Mouse (Mus musculus): Measurements from ENCODE around the gene Cldn5.
A peak's percentile ranks its signal among the peaks of the same experiment; 100 is the strongest.

Cldn5 gene

DNA sequence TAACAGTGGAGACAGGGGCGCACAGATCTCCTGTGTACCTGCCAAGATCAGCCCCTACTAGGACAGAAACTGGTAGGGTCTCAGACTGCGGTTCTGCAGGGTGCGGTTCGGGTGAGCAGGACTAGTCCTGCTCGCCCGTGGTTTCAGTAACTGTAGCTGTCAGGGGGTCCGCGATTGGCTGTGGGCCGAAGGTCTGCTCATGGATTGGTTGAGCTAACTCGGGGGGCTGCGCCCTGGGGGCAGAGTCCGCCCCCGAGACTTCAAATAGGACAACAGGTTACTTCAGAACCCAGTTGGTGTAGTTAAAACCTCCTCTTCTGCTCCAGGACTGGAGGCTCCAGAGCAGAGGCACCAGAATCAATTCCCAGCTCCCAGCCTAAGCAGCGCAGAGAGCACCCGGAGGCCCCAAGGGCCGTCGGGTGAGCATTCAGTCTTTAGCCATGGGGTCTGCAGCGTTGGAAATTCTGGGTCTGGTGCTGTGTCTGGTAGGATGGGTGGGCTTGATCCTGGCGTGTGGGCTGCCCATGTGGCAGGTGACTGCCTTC lies at the start of gene Cldn5:
Cldn5 (plus strand) TSS at position 292 of the 545 bp plus-strand sequence.
- no peak for DNase-seq (ENCODE audit: low read depth, low spot score)

GRCm38 (mm10) chr16:18727536-18728499 lies 48.8 kb upstream of the Cldn5 start:
- no peak for DNase-seq (ENCODE audit: low read depth, low spot score)

- DNase-seq (ENCODE audit: low read depth, low spot score), result no peak
Measured at GRCm38 (mm10) chr16:18729185-18729584, 47.5 kb upstream of the Cldn5 start.

DNA sequence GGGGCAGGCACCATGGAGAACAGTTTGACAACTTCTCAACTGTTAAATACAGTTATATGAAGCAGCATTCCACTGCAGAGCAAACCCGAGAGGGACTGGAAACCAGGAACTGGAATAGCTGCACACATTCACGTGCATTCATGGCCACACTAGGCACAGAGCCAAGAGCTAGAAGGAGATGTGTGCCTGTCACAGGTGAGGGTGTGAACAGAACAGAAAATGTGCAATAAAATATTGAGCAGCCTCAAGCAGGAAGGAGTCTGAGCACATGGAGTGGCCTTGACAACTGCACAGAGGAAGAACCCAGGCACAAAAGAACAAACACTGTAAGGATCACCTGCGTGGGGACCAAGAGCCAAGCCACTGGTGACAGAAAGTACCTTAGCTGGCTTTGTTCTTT lies 46.0 kb upstream of the Cldn5 start:
- DNase-seq (ENCODE audit: low read depth, low spot score), result no peak

DNA sequence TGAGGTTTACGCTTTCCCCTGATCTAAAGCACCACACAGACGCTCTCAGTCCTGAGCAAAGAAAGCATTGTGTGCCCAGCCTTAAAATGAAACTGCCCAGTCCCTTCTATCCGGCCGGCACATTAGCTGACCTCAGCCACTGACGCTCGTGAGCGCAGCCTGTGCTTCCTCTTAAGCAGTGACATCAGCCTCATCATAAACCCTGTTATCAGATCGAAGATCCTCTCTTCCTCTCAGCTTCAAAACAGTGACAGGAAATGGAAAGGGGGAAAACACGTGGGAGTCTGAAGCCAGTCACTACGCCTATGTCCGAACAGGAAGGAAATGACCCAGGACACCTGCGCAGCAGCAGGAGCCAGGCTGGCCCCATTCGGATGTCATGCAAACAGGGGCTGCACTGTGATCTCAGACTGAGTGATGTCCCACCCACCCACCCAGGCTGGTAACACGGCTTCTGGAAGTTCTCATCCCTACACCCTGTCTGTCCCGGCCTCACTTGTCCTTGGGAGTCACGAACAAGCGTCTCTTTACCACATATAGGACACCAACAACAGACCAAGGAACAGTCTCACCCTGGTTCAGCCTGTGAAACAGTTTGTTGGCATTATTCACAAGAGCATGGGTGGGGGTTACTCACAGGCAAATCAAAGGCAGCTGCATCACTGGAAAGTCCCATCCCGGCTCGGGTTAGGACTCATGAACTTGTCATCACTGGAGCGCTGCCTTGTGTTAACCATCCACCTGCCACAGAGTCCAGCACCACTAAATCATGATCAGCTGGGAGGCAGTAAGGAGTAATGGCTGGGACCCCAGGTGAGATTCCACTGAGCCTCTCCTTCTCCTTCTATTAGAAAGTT lies 43.3 kb upstream of the Cldn5 start:
- DNase-seq (ENCODE audit: low read depth, low spot score), result peak; percentile 40

- DNase-seq (ENCODE audit: low read depth, low spot score), result no peak
Measured at GRCm38 (mm10) chr16:18738303-18738702, 38.3 kb upstream of the Cldn5 start.

DNA sequence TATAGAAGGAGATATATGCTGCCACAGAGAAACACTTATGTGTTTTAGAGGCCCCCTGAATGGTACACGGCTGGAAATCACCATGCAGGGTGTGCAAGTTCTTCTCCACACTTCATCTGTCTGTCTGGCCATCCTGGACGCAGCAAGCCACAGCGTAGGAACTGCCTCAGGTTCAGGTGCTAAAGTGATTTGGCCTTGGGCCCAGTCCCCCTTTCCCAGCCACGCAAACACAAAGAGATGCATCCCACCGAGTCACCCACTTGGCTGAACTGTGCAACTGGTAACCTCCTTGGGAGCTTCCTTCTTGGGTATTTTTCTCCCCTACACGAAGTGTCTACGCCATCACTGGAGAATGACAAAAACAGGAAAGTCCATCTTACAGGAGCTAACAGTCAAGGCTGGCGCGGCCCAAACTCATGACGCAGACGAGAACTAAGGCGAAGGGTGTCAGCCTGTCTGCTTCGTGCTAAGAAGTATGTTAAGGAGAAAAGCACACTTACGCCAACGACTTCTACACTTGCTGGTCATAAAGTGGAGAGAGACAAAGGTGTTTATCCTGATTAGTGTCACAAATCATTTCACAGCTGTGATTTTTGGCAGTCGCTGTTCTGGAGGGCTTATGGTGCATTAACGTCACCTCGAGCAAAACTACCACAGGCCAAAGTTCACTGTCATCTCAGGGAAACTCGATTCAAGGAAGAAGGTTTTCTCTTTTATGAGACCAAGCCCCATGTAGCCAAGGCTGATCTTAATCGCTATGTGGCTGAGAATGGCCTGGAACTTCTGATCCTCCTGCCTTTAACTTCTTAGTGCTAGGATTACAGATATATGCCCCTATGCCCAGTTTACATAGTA lies 30.2 kb upstream of the Cldn5 start:
- no peak for DNase-seq (ENCODE audit: low read depth, low spot score)

DNA sequence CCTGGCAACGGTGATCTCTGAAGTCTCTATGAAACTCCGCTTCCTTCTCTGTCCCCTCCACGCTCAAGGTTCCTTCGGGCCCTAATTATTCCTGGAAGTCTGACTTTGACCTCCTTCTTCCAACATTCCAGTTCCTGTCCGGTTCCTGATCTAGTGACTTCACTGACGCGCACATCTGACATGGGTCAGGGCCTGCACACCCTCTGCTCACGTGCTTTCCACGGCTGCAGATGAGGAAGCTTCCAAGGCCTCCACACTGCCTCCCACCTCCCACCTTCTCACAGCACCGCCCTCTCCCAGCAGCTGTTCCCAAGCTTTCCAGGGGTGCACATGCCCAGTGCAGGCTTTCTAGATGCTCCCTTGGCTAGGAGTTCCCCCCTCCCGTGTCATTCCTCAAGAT lies 25.5 kb upstream of the Cldn5 start:
- no peak for DNase-seq (ENCODE audit: low read depth, low spot score)

GRCm38 (mm10) chr16:18751885-18752499 lies 24.7 kb upstream of the Cldn5 start:
- DNase-seq (ENCODE audit: low read depth, low spot score), result no peak

DNA sequence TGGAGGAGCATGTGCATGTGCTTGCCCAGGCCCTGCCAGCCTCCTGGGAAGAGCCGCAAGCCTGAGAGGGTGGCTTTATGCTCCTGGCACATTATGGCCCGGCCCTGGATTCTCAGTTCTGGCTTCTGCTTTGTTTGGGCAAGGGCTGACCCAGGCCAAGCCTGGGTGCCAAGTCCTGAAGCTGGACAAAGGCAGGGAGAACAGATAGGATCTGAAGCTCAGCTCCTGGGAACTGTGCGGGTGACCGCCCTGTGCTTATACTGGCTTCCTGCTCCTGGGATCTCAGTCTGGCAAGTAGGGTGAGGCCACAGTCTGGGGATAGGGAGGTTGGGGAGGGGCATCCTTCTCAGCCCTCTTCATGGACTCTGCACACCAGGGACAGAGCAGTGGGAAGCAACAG lies 14.9 kb upstream of the Cldn5 start:
- no peak for DNase-seq (ENCODE audit: low read depth, low spot score)

DNA sequence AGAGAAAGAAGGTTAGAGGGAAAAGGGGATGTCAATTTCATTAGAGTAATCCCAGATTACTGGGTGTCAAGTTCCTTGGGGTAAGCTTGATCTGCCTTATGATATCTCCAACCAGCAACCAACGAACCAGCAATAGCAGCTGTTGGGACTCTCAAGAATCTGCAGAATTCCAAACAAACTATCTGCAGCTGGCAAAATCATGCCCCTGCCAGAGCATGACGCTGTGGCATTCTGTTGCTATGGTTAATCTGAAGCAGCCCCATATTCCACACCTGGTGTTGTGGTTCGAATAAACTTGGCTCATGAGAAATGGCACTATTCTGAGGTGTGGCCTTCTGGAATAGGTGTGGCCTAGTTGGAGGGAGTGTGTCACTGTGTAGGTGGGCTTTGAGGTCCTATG lies 13.7 kb upstream of the Cldn5 start:
- DNase-seq (ENCODE audit: low read depth, low spot score), result no peak

DNA sequence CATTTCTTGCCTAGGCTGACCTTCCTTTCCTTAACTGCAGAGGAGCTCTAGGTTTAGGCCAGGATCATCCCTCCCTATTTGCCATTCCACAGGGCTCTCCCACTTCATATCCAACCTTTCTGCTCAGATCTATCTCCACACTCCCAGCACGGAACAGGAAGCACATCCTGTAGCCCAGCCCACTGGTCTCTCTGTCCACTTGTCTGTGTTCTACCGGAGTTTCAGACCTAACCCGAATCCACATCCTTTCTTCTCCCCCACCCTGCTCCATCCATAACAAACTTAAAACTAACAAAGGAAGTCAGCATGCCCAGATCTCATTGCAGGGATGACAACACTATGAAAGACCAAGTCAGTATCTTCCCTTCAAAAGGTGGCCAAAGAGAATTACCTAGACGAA lies 10.3 kb upstream of the Cldn5 start:
- no peak for DNase-seq (ENCODE audit: low read depth, low spot score)

- DNase-seq (ENCODE audit: low read depth, low spot score), result no peak
Measured at GRCm38 (mm10) chr16:18769501-18769900, 7.1 kb upstream of the Cldn5 start.

DNA sequence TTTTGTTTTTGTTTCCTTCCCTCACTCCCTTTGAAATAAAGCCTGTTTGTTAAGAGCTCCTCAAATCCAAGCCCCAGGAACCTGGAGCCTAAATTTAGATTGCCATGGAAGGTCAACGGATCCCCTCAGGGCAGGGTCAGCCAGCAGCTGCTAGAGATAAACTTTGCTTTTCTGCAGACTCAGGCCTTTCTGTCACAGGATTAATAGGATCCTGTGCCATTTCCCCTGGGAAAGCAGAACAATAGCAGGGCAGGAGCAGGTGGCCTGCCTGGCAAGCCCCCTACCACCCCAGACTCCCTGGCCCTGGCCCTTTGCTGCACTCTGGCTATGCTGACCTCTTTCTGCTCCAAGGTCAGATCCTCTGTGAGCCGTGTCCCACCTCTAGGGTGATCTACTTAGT lies 2.7 kb upstream of the Cldn5 start:
- DNase-seq (ENCODE audit: low read depth, low spot score), result no peak

DNA sequence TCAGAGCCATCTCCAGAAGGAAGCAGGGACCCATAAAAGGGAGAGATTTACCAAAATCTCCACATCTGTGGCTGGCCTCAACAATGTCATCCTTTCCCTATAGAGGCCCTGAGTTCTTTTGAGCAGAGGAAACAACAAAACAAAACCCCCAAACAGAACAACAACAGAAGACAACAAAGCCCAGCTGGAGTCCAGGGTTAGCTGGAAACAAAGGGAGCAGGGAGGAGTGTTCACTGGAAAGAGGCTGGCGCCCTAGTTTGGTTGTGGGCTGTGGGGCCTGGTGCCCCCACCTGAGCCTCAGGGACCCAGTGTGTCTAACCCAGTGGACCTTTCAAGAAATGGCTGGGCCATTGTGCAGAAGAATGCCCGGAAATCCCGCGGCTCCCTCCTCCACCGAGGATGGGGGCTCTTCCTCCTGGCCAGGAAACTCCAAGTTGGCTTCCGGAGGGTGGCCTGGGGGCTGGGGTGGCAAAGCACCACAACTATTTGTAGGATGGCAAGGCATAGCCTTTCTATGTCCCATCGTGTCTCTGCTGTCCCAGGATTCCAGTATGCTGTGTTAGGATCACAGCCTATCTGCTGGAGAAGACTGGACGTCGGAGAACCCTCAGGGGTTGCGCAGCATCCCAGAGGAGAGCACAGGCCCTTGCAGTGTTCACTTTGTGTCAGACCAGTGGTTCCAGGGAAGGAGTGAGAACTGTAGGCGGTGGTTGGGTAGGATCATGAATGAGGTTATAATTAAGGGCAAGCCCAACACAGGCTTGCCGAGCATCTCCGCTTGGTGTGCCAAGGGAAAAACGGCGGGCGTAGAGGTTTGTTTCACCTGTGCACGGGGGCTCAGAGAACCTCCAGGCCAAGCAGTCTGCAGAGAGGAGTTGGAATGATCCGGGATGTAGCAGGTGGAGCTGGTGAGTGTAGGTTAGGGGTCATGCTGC lies 759 bp upstream of the Cldn5 start:
- DNase-seq (ENCODE audit: low read depth, low spot score), result no peak

DNA sequence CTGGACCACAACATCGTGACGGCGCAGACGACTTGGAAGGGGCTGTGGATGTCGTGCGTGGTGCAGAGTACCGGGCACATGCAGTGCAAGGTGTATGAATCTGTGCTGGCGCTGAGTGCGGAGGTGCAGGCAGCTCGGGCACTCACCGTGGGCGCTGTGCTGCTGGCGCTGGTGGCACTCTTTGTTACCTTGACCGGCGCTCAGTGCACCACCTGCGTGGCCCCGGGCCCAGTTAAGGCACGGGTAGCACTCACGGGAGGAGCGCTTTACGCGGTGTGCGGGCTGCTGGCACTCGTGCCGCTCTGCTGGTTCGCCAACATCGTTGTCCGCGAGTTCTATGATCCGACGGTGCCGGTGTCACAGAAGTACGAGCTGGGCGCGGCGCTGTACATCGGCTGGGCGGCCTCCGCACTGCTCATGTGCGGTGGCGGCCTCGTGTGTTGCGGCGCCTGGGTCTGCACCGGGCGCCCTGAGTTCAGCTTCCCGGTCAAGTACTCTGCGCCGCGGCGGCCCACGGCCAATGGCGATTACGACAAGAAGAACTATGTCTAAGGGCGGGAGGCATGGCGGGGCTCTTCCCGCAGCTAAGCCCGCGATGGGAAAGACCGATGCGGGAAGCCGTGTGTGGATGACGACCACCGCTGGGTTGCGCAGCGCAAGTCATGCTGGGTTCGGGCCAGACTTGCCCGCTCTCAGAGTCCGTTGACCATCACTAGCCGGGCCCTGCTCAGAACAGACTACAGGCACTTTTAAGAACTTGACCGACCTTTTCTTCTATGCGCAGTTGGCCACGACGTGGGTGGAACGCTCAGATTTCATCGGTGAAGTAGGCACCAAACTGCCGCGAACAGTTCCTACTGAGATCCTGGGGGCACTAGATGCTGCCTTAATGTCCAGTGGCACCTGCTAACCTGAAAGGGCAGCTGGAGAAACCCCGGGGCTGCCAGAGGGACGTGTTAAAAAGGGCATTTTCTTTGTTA lies 744 bp downstream of the Cldn5 start:
- no peak for DNase-seq (ENCODE audit: low read depth, low spot score)

DNA sequence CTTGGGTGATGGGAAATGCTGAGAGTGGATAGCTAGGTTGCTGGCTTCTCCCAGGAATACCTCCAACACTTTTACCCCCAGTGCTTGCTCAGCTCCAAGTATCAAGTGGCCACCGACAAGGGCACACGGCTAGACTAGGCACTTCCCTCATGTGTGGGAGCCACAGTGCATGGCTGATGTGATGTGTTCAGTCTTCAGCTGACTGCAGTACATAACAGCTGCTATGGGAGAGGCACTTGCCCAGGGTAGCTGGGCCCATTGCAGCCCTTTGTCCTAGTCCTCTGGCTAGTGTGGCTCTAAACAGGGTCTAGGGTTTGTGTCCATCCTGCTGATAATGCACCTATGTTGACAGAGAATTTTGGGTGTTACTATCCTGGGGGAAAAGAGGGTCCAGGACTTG lies 1.8 kb downstream of the Cldn5 start:
- DNase-seq (ENCODE audit: low read depth, low spot score), result no peak

- no peak for DNase-seq (ENCODE audit: low read depth, low spot score)
Measured at GRCm38 (mm10) chr16:18781810-18782209, 5.2 kb downstream of the Cldn5 start.

DNA sequence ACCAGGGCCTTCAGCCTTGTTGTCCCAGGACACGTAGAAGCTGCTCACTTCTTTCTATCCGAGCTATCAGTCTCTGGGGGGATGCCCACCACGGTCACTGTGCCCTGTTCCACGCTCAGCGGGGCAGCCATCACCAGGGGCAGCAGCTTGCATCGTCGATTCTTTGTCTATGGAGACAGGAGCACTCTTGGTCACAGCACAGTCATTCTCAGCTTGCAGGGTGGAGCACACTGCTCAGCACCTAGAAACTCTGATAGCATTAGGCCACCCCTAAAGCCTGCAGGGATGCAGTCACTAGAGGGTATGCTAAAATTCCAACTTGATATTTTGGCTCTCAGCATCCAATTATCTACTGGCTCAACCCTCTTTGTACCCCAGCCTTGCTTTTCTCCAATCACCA lies 8.4 kb downstream of the Cldn5 start:
- DNase-seq (ENCODE audit: low read depth, low spot score), result no peak
